Comparison of ENCODE assay signal across 23 mouse cellular contexts in genomic region chr1:177148746-177149145, GRCm38 (mm10).
A peak's percentile ranks its signal among the peaks of the same experiment; 100 is the strongest.
DNase-seq lines count a peak whose midpoint lies in the region; ATAC-seq lines count a peak whose summit lies in the region.
"Had no signal": no experiment of that assay in that cellular context is flagged by ENCODE, and none has a peak within 500 bp of the region (broad histone marks: within the 10 kb centered on the region; RNA-seq: fewer than 3 reads in every experiment).

No protein-coding gene starts in this region.

- H3K4me1 ChIP-seq in hindbrain, embryonic 12.5 days = peaks cover 13% of the 10 kb centered on the region
- no peaks in the 10 kb centered on the region; the same call in 1 of the 2 replicates for H3K4me1 ChIP-seq in hindbrain, embryonic 16.5 days (ENCODE audit: control insufficient read depth, insufficient read depth, low read depth, low read length)
- peaks cover 34% of the 10 kb centered on the region for H3K4me1 ChIP-seq in forebrain, embryonic 13.5 days
- H3K4me1 ChIP-seq in midbrain, embryonic 13.5 days (replicated peaks) = peaks cover 31% of the 10 kb centered on the region
- H3K4me1 ChIP-seq: liver, embryonic 12.5 days had no signal

- ATAC-seq in hindbrain, embryonic 12.5 days (ENCODE audit: low FRiP score) = no peak
- no peak for ATAC-seq in hindbrain, embryonic 16.5 days
- no peak for ATAC-seq in forebrain, embryonic 13.5 days
- ATAC-seq in midbrain, embryonic 13.5 days = no peak
- ATAC-seq: intestine, postnatal 0 days; liver, embryonic 12.5 days had no signal

- H3K4me2 ChIP-seq in hindbrain, embryonic 12.5 days (replicated peaks) = no peak overlapping the region
- no peak overlapping the region for H3K4me2 ChIP-seq in hindbrain, embryonic 16.5 days (ENCODE audit: low read length)
- no peak overlapping the region for H3K4me2 ChIP-seq in forebrain, embryonic 13.5 days
- H3K4me2 ChIP-seq in midbrain, embryonic 13.5 days (replicated peaks) = no peak overlapping the region
- H3K4me2 ChIP-seq: embryonic facial prominence, embryonic 13.5 days; heart, embryonic 15.5 days; limb, embryonic 12.5 days; liver, embryonic 12.5 days had no signal

- no peaks in the 10 kb centered on the region for H3K36me3 ChIP-seq in hindbrain, embryonic 12.5 days
- no peaks in the 10 kb centered on the region for H3K36me3 ChIP-seq in hindbrain, embryonic 16.5 days (ENCODE audit: control insufficient read depth, insufficient read depth, low read length)
- H3K36me3 ChIP-seq in forebrain, embryonic 13.5 days (ENCODE audit: poor library complexity, severe bottlenecking) = no peaks in the 10 kb centered on the region
- no peaks in the 10 kb centered on the region for H3K36me3 ChIP-seq in midbrain, embryonic 13.5 days
- H3K36me3 ChIP-seq: embryonic facial prominence, embryonic 13.5 days; heart, embryonic 15.5 days; limb, embryonic 12.5 days; liver, embryonic 12.5 days had no signal

- H3K27ac ChIP-seq in hindbrain, embryonic 12.5 days = peak overlapping the region; percentile 55
- H3K27ac ChIP-seq in hindbrain, embryonic 16.5 days (ENCODE audit: low read depth, low read length) = no peak overlapping the region
- H3K27ac ChIP-seq in forebrain, embryonic 13.5 days = peak overlapping the region; percentile 75
- H3K27ac ChIP-seq in midbrain, embryonic 13.5 days = peak overlapping the region; percentile 56
- H3K27ac ChIP-seq: embryonic facial prominence, embryonic 13.5 days; heart, adult 2 months; heart, embryonic 15.5 days; limb, embryonic 12.5 days; liver, embryonic 12.5 days; stomach, postnatal 0 days had no signal

- DNase-seq in adipocyte (ENCODE audit: low spot score) = peak; percentile 28
- no peak for DNase-seq in urinary bladder, adult 18-20 months (ENCODE audit: low spot score in 2 of 2)
- no peak for DNase-seq in kidney, adult 11 months
- DNase-seq: adrenal gland, postnatal 36 days; cerebellum, adult 2 months; gastrocnemius, postnatal 25 days; heart, adult 2 months; lung, adult 2 months; right cerebral cortex, postnatal 4 days; thymus, postnatal 36 days had no signal

- no peak overlapping the region for H3K4me3 ChIP-seq in hindbrain, embryonic 12.5 days
- no peak overlapping the region for H3K4me3 ChIP-seq in hindbrain, embryonic 16.5 days (ENCODE audit: low read length)
- no peak overlapping the region for H3K4me3 ChIP-seq in forebrain, embryonic 13.5 days
- no peak overlapping the region for H3K4me3 ChIP-seq in midbrain, embryonic 13.5 days (replicated peaks)
- H3K4me3 ChIP-seq: embryonic facial prominence, embryonic 13.5 days; heart, adult 2 months; heart, embryonic 15.5 days; limb, embryonic 12.5 days; liver, embryonic 12.5 days; megakaryocyte, embryonic 14.5 days; myocyte had no signal

- H3K9me3 ChIP-seq in hindbrain, embryonic 12.5 days (replicated peaks) = no peaks in the 10 kb centered on the region
- no peaks in the 10 kb centered on the region for H3K9me3 ChIP-seq in hindbrain, embryonic 16.5 days (ENCODE audit: control insufficient read depth, low read length)
- H3K9me3 ChIP-seq in forebrain, embryonic 13.5 days (replicated peaks) = no peaks in the 10 kb centered on the region
- H3K9me3 ChIP-seq in midbrain, embryonic 13.5 days = no peaks in the 10 kb centered on the region
- H3K9me3 ChIP-seq: embryonic facial prominence, embryonic 13.5 days; heart, embryonic 15.5 days; limb, embryonic 12.5 days; liver, embryonic 12.5 days; megakaryocyte, embryonic 14.5 days had no signal

- no peaks in the 10 kb centered on the region for H3K27me3 ChIP-seq in hindbrain, embryonic 12.5 days
- no peaks in the 10 kb centered on the region for H3K27me3 ChIP-seq in hindbrain, embryonic 16.5 days (replicated peaks; ENCODE audit: control insufficient read depth, insufficient read depth, low read length)
- no peaks in the 10 kb centered on the region for H3K27me3 ChIP-seq in forebrain, embryonic 13.5 days
- no peaks in the 10 kb centered on the region for H3K27me3 ChIP-seq in midbrain, embryonic 13.5 days
- H3K27me3 ChIP-seq: CH12.LX; embryonic facial prominence, embryonic 13.5 days; heart, embryonic 15.5 days; limb, embryonic 12.5 days; liver, embryonic 12.5 days; megakaryocyte, embryonic 14.5 days had no signal

- WGBS in hindbrain, embryonic 12.5 days = 23% methylated on average over 2 of the region's 2 CpGs
- WGBS in hindbrain, embryonic 16.5 days = 20% methylated on average over 2 of the region's 2 CpGs
- WGBS in forebrain, embryonic 13.5 days = 18% methylated on average over 2 of the region's 2 CpGs
- 4% methylated on average over 2 of the region's 2 CpGs for WGBS in midbrain, embryonic 13.5 days

- H3K9ac ChIP-seq in hindbrain, embryonic 12.5 days = no peak overlapping the region
- H3K9ac ChIP-seq in hindbrain, embryonic 16.5 days (ENCODE audit: low read depth, low read length) = no peak overlapping the region
- H3K9ac ChIP-seq in forebrain, embryonic 13.5 days = no peak overlapping the region; the same call in 1 of the 2 replicates
- H3K9ac ChIP-seq in midbrain, embryonic 13.5 days (replicated peaks) = no peak overlapping the region
- H3K9ac ChIP-seq: embryonic facial prominence, embryonic 13.5 days; heart, embryonic 15.5 days; limb, embryonic 12.5 days; liver, embryonic 12.5 days had no signal
